Mouse (Mus musculus) limb, embryonic 11.5 days (tissue): ENCODE measurements at regions not wholly inside any gene's neighbourhood (a gene's known extent, or its start where the extent isn't known, plus 50 kb on each side); places are given as distances from the start of the nearest gene placed in this dataset.

Experiments used
- ATAC-seq: fragments of 200-750 bp; cut with Nextera tagmentation; 2 replicates; pipeline ENCODE4 v1.8.0; 2017; ENCODE audit warnings: low read depth; ENCODE audit not compliant: insufficient number of reproducible peaks, low FRiP score, low TSS enrichment
- DNase-seq: peaks from one replicate; pipeline ENCODE4 v3.0.0-alpha.2; 2015; ENCODE audit warnings: low spot score
- H3K27ac ChIP-seq: fragments of 300-500 bp; sonication (generic); replicated peaks from 2 replicates; pipeline ENCODE4 v1.5.1; 2014; ENCODE audit warnings: low read depth, mild to moderate bottlenecking, low read length
- H3K27me3 ChIP-seq: fragments of 300-500 bp; sonication (generic); 2 replicates; pipeline ENCODE4 v1.6.1; 2014; ENCODE audit warnings: mild to moderate bottlenecking, low read length, mixed read lengths; ENCODE audit not compliant: control insufficient read depth, insufficient read depth
- H3K36me3 ChIP-seq: fragments of 300-500 bp; sonication (generic); 2 replicates; pipeline ENCODE4 v1.6.1; 2014; ENCODE audit warnings: mild to moderate bottlenecking, low read length, moderate library complexity, mixed read lengths; ENCODE audit not compliant: control insufficient read depth, insufficient read depth
- H3K4me1 ChIP-seq: fragments of 300-500 bp; sonication (generic); 2 replicates; pipeline ENCODE4 v1.6.1; 2014; ENCODE audit warnings: low read length, mixed read lengths; ENCODE audit not compliant: control insufficient read depth, insufficient read depth
- H3K4me2 ChIP-seq: fragments of 300-500 bp; sonication (generic); 2 replicates; pipeline ENCODE4 v1.6.1; 2014; ENCODE audit warnings: low read depth, mild to moderate bottlenecking, moderate library complexity; ENCODE audit not compliant: severe bottlenecking
- H3K4me3 ChIP-seq: fragments of 300-500 bp; sonication (generic); 2 replicates; pipeline ENCODE4 v1.5.1; 2014; ENCODE audit warnings: low read depth, low read length
- H3K9ac ChIP-seq: fragments of 300-500 bp; sonication (generic); 2 replicates; pipeline ENCODE4 v1.6.1; 2014; ENCODE audit warnings: mild to moderate bottlenecking, low read length
- H3K9me3 ChIP-seq: fragments of 300-500 bp; sonication (generic); 2 replicates; pipeline ENCODE4 v1.6.1; 2016; ENCODE audit warnings: low read length; ENCODE audit not compliant: control insufficient read depth
- WGBS: fragments of 180-500 bp; shearing (Covaris S2); extraction: QIAGEN DNeasy Blood & Tissue Kit; methylation state at CpG from one replicate; pipeline ENCODE4 v1.1.7; 2014; 5-methylcytosine and 5-hydroxymethylcytosine counted together

DNA sequence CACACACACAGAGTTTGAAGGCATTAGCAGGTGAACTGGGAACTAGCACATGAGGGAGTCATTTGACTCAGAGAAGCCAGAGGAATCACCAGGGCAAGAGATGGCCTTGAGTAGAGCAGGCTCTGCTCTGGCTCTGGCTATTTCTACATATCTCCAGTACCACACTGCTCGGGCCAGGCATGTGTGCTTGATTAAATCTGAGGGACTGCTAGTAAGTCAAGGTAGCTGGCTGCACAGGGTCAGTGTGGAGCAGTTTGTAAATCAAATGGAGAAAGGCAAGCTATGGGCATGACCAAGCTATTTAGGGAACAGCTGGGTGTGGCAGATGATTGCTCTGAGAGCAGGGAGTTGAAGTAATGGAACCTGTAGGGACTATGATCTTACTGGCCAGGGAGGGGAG, 212.5 kb upstream of the Myt1l start:
- Histone ChIP-seq H3K4me2 (no peak overlapping the region), H3K9ac (no peak overlapping the region), H3K4me3 (no peak overlapping the region), H3K36me3 (no peaks in the 10 kb centered on the region), H3K9me3 (no peaks in the 10 kb centered on the region), H3K27me3 (no peaks in the 10 kb centered on the region), H3K4me1 (no peaks in the 10 kb centered on the region), H3K27ac (no peak overlapping the region)
- ATAC-seq: no peak
- 40% methylated on average over 1 of the region's 1 CpGs for WGBS
- no peak for DNase-seq

- Histone ChIP-seq H3K27me3 (no peaks in the 10 kb centered on the region), H3K9ac (no peak overlapping the region), H3K4me1 (no peaks in the 10 kb centered on the region), H3K27ac (no peak overlapping the region), H3K4me2 (no peak overlapping the region), H3K9me3 (no peaks in the 10 kb centered on the region), H3K4me3 (no peak overlapping the region), H3K36me3 (no peaks in the 10 kb centered on the region)
- WGBS: 58% methylated on average over 2 of the region's 2 CpGs
- ATAC-seq (no peak), DNase-seq (no peak)
Measured at GRCm38 (mm10) chr12:29321468-29321867, 206.7 kb upstream of the Myt1l start.

DNA sequence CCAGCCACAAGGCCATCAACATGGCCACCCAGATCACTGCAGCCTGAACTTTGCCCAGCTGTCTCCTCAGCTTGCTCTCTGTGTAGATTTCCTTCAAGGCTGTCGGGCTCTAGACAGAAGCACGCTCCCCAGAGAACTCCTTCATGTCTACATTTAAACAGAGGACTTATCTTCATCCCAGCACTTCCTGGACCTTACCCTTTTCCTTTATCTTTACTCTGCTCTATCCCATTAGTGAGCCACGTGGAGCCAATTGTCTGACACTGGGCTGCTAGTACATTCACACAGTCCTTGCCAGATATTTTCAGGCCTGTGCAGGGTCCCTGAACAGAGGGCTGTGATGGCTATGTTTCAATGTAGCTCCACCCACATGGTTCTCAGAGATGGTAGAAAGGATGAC, 204.7 kb upstream of the Myt1l start:
- Histone ChIP-seq H3K36me3 (no peaks in the 10 kb centered on the region), H3K9me3 (no peaks in the 10 kb centered on the region)
- WGBS: 78% methylated on average over 3 of the region's 3 CpGs

GRCm38 (mm10) chr12:29335839-29336469, 192.2 kb upstream of the Myt1l start:
- Histone ChIP-seq H3K9ac (no peak overlapping the region), H3K36me3 (no peaks in the 10 kb centered on the region), H3K4me2 (no peak overlapping the region), H3K4me1 (no peaks in the 10 kb centered on the region), H3K27ac (no peak overlapping the region), H3K4me3 (no peak overlapping the region), H3K27me3 (no peaks in the 10 kb centered on the region), H3K9me3 (no peaks in the 10 kb centered on the region)
- WGBS: 77% methylated on average over 3 of the region's 3 CpGs
- DNase-seq (no peak), ATAC-seq (no peak)

More for the DNA sequence above, 204.7 kb upstream of the Myt1l start:
- Histone ChIP-seq H3K4me1 (no peaks in the 10 kb centered on the region), H3K4me3 (no peak overlapping the region), H3K27me3 (no peaks in the 10 kb centered on the region), H3K9ac (no peak overlapping the region), H3K27ac (no peak overlapping the region), H3K4me2 (no peak overlapping the region)
- ATAC-seq (no peak), DNase-seq (no peak)

- H3K4me2 ChIP-seq: no peak overlapping the region
- WGBS: 90% methylated on average over 2 of the region's 2 CpGs
Measured at GRCm38 (mm10) chr12:29337336-29337735, 190.8 kb upstream of the Myt1l start.

GRCm38 (mm10) chr12:29341388-29341995, 186.7 kb upstream of the Myt1l start:
- WGBS: 54% methylated on average over 7 of the region's 7 CpGs
- ATAC-seq (no peak), DNase-seq (no peak)
- no peaks in the 10 kb centered on the region for H3K9me3 ChIP-seq
- no peak overlapping the region for H3K27ac ChIP-seq
- H3K4me1 ChIP-seq: no peaks in the 10 kb centered on the region
- H3K4me2 ChIP-seq: no peak overlapping the region
- no peak overlapping the region for H3K9ac ChIP-seq
- H3K36me3 ChIP-seq: no peaks in the 10 kb centered on the region
- no peaks in the 10 kb centered on the region for H3K27me3 ChIP-seq
- H3K4me3 ChIP-seq: no peak overlapping the region

More at GRCm38 (mm10) chr12:29337336-29337735, 190.8 kb upstream of the Myt1l start:
- Histone ChIP-seq H3K9me3 (no peaks in the 10 kb centered on the region), H3K4me3 (no peak overlapping the region), H3K4me1 (no peaks in the 10 kb centered on the region), H3K36me3 (no peaks in the 10 kb centered on the region), H3K27me3 (no peaks in the 10 kb centered on the region), H3K9ac (no peak overlapping the region), H3K27ac (no peak overlapping the region)
- ATAC-seq (no peak), DNase-seq (no peak)

- Histone ChIP-seq H3K9me3 (no peaks in the 10 kb centered on the region), H3K4me1 (no peaks in the 10 kb centered on the region), H3K27me3 (no peaks in the 10 kb centered on the region), H3K27ac (no peak overlapping the region), H3K4me3 (no peak overlapping the region), H3K9ac (no peak overlapping the region), H3K36me3 (no peaks in the 10 kb centered on the region), H3K4me2 (no peak overlapping the region)
- no peak for DNase-seq
- no peak for ATAC-seq
- WGBS: 78% methylated on average over 12 of the region's 12 CpGs
Measured at GRCm38 (mm10) chr12:29343147-29343852, 184.9 kb upstream of the Myt1l start.

GRCm38 (mm10) chr12:29348698-29349097, 179.5 kb upstream of the Myt1l start:
- WGBS: 79% methylated on average over 2 of the region's 2 CpGs

More at GRCm38 (mm10) chr12:29348698-29349097, 179.5 kb upstream of the Myt1l start:
- ATAC-seq: no peak
- H3K36me3 ChIP-seq: no peaks in the 10 kb centered on the region
- H3K4me2 ChIP-seq: no peak overlapping the region
- no peaks in the 10 kb centered on the region for H3K27me3 ChIP-seq
- no peak overlapping the region for H3K4me3 ChIP-seq
- DNase-seq: no peak
- H3K9me3 ChIP-seq: no peaks in the 10 kb centered on the region
- no peak overlapping the region for H3K27ac ChIP-seq
- H3K4me1 ChIP-seq: no peaks in the 10 kb centered on the region
- no peak overlapping the region for H3K9ac ChIP-seq
